Mouse (Mus musculus) forebrain, postnatal 0 days (tissue): ENCODE results near the gene Dmbt1. TPM values are rescaled to one million over a fixed set of nuclear protein-coding genes. Genes with fewer than 3 reads are reported as not detected.
A peak's percentile ranks its signal among the peaks of the same experiment; 100 is the strongest.
"Not testable (repeated sequence)": the region's sequence is repeated elsewhere in the genome, so short reads cannot be mapped to it uniquely, and the experiment has no call there.

Source experiments
- ATAC-seq: fragments of 200-750 bp; cut with Nextera tagmentation; 2 replicates; pipeline ENCODE4 v1.8.0; 2017; ENCODE audit warnings: mild to moderate bottlenecking, moderate library complexity
- DNase-seq: peaks from one replicate; pipeline ENCODE4 v3.0.0-alpha.2; 2015
- H3K27ac ChIP-seq: fragments of 300-500 bp; sonication (generic); 2 replicates; pipeline ENCODE4 v1.5.1; 2014; ENCODE audit warnings: low read depth, mild to moderate bottlenecking, antibody characterized with exemption, low read length, moderate library complexity, mixed read lengths
- H3K27me3 ChIP-seq: fragments of 300-500 bp; sonication (generic); 2 replicates; pipeline ENCODE4 v1.6.1; 2014; ENCODE audit warnings: mild to moderate bottlenecking, low read length, mixed read lengths; ENCODE audit not compliant: insufficient read depth
- H3K36me3 ChIP-seq: fragments of 300-500 bp; sonication (generic); 2 replicates; pipeline ENCODE4 v1.6.1; 2014; ENCODE audit warnings: mild to moderate bottlenecking, moderate library complexity; ENCODE audit not compliant: insufficient read depth
- H3K4me1 ChIP-seq: fragments of 300-500 bp; sonication (generic); 2 replicates; pipeline ENCODE4 v1.6.1; 2014; ENCODE audit warnings: antibody characterized with exemption; ENCODE audit not compliant: insufficient read depth
- H3K4me2 ChIP-seq: fragments of 300-500 bp; sonication (generic); 2 replicates; pipeline ENCODE4 v1.6.1; 2014; ENCODE audit warnings: low read depth, mild to moderate bottlenecking, moderate library complexity
- H3K4me3 ChIP-seq: fragments of 300-500 bp; sonication (generic); 2 replicates; pipeline ENCODE4 v1.5.1; 2014; ENCODE audit warnings: low read depth, low read length, mixed read lengths
- H3K9ac ChIP-seq: fragments of 300-500 bp; sonication (generic); 2 replicates; pipeline ENCODE4 v1.6.1; 2014; ENCODE audit warnings: mild to moderate bottlenecking
- H3K9me3 ChIP-seq: fragments of 300-500 bp; sonication (generic); 2 replicates; pipeline ENCODE4 v1.6.1; 2016; ENCODE audit warnings: low read length
- CTCF ChIP-seq: sonication (generic); IDR thresholded peaks from 2 replicates; pipeline ENCODE4 v1.5.1; 2016; ENCODE audit warnings: antibody characterized with exemption, control low read depth, low read depth
- WGBS: fragments of 180-500 bp; shearing (Covaris S2); extraction: QIAGEN DNeasy Blood & Tissue Kit; methylation state at CpG from one replicate; pipeline ENCODE4 v1.1.7; 2014; 5-methylcytosine and 5-hydroxymethylcytosine counted together
- polyA plus RNA-seq: library from polyadenylated mRNA; unstranded; fragments of >200 nt; fragmentation: Nextera tagmentation; extraction: Ambion mirVana; gene quantifications from 2 replicates; pipeline ENCODE4 v1.2.1, GENCODE M21; 2015
- total RNA-seq: library from RNA; depleted of rRNA; stranded (reverse); fragments of >200 nt; gene quantifications from 2 replicates; pipeline ENCODE4 v1.2.3, GENCODE M21; 2014

Dmbt1 gene
- total and polyA plus RNA-seq, 2 experiments from 2014 or later = not detected

DNA sequence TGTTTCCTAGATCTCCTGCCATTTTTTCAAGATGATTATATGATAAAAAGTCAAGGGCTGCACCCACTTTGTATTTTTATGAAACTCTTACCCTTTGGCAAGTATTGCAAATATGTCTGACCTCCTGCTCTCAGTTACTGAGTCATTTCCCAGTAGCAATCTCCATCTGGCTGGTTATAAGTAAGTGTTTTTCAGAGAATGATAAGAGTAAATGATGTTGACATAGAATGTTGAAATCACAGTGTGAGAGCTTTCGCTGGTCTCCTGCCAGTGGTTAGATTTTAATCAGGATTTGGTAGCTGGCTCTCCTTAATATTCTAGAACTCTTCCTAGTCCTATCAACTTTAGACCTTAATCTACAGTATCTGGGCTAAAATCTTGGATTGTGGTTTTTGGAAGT, 20.0 kb upstream of the Dmbt1 start:
- TF ChIP-seq CTCF = no peak
- ATAC-seq (no peak), DNase-seq (no peak)
- no peaks in the 10 kb centered on the region for H3K4me1 ChIP-seq
- H3K4me3 ChIP-seq = no peak overlapping the region
- 90% methylated on average over 1 of the region's 1 CpGs for WGBS
- no peaks in the 10 kb centered on the region for H3K36me3 ChIP-seq
- no peak overlapping the region for H3K27ac ChIP-seq
- peaks cover 1% of the 10 kb centered on the region; the same call in 1 of the 2 replicates for H3K9me3 ChIP-seq
- no peaks in the 10 kb centered on the region for H3K27me3 ChIP-seq
- no peak overlapping the region for H3K4me2 ChIP-seq
- no peak overlapping the region for H3K9ac ChIP-seq

GRCm38 (mm10) chr7:131019181-131019580, 12.7 kb upstream of the Dmbt1 start:
- Histone ChIP-seq H3K4me2 (no peak overlapping the region), H3K36me3 (no peaks in the 10 kb centered on the region), H3K27me3 (no peaks in the 10 kb centered on the region), H3K9ac (no peak overlapping the region), H3K27ac (no peak overlapping the region), H3K4me3 (no peak overlapping the region), H3K9me3 (peaks cover 5% of the 10 kb centered on the region; the same call in 1 of the 2 replicates), H3K4me1 (no peaks in the 10 kb centered on the region)
- ATAC-seq (no peak), DNase-seq (no peak)
- no peak for TF ChIP-seq CTCF
- 85% methylated on average over 2 of the region's 2 CpGs for WGBS

GRCm38 (mm10) chr7:131024807-131025206, 7.0 kb upstream of the Dmbt1 start:
- Histone ChIP-seq H3K4me2 (no peak overlapping the region), H3K4me1 (no peaks in the 10 kb centered on the region), H3K27ac (no peak overlapping the region), H3K9me3 (no peaks in the 10 kb centered on the region), H3K27me3 (no peaks in the 10 kb centered on the region), H3K9ac (no peak overlapping the region), H3K4me3 (no peak overlapping the region), H3K36me3 (no peaks in the 10 kb centered on the region)
- no peak for TF ChIP-seq CTCF
- WGBS = 81% methylated on average over 1 of the region's 1 CpGs
- ATAC-seq = no peak
- no peak for DNase-seq

GRCm38 (mm10) chr7:131027557-131027956, 4.3 kb upstream of the Dmbt1 start:
- Histone ChIP-seq H3K27ac (no peak overlapping the region), H3K4me3 (no peak overlapping the region), H3K4me1 (no peaks in the 10 kb centered on the region), H3K9ac (no peak overlapping the region), H3K27me3 (no peaks in the 10 kb centered on the region), H3K36me3 (no peaks in the 10 kb centered on the region), H3K4me2 (no peak overlapping the region), H3K9me3 (no peaks in the 10 kb centered on the region)
- TF ChIP-seq CTCF = no peak
- DNase-seq = no peak
- ATAC-seq = no peak
- WGBS = 91% methylated on average over 1 of the region's 1 CpGs

DNA sequence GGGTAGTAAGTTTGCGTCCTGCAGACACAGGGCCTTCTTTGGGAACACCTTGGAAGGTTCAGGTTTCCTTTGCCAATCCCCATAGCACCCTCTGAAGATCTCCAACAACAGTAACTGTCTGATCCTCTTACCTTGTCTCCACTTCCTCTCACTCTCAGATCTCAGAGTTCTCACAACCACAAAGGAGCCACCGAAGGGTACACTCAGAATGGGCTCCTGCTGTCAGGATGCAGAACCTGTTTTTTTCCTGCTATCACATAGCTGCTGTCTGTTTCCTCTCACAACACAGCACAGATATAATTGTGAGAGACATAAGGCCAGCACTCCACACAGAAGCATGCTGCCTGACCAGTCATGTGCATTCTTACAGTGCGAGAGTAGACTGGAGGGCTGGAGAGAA, 4.5 kb downstream of the Dmbt1 start:
- TF ChIP-seq CTCF = no peak
- 86% methylated on average over 3 of the region's 3 CpGs for WGBS

DNA sequence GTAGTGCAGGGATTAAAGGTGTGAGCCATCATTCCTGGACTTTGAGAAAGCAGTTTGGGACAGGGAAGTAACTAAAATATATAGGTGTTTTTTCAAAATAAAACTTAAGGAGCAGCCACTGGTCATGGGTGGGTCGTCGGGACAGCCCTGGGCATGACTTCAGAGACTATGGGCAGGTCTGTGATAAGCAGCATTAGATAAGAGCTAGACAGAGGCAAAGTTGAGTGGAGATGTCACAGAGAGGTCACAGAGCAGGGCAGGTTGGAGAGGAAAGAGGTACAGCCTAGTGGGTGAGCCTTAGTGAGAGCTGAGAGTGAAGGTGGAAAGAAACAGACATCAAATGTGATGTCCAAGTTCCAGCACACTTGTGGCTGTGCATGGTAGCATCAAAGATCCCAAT, 5.2 kb downstream of the Dmbt1 start:
- no peak overlapping the region for H3K9ac ChIP-seq
- H3K4me2 ChIP-seq = no peak overlapping the region
- H3K4me3 ChIP-seq = no peak overlapping the region
- no peaks in the 10 kb centered on the region for H3K36me3 ChIP-seq
- WGBS = 93% methylated on average over 2 of the region's 2 CpGs
- ATAC-seq (no peak), DNase-seq (no peak)
- H3K9me3 ChIP-seq = no peaks in the 10 kb centered on the region
- H3K27me3 ChIP-seq = no peaks in the 10 kb centered on the region
- TF ChIP-seq CTCF = no peak
- no peaks in the 10 kb centered on the region for H3K4me1 ChIP-seq
- no peak overlapping the region for H3K27ac ChIP-seq

More for the DNA sequence above, 4.5 kb downstream of the Dmbt1 start:
- no peaks in the 10 kb centered on the region for H3K36me3 ChIP-seq
- DNase-seq (no peak), ATAC-seq (no peak)
- no peak overlapping the region for H3K27ac ChIP-seq
- H3K4me2 ChIP-seq = no peak overlapping the region
- H3K9ac ChIP-seq = no peak overlapping the region
- no peaks in the 10 kb centered on the region for H3K27me3 ChIP-seq
- H3K4me1 ChIP-seq = no peaks in the 10 kb centered on the region
- H3K9me3 ChIP-seq = no peaks in the 10 kb centered on the region
- H3K4me3 ChIP-seq = no peak overlapping the region

DNA sequence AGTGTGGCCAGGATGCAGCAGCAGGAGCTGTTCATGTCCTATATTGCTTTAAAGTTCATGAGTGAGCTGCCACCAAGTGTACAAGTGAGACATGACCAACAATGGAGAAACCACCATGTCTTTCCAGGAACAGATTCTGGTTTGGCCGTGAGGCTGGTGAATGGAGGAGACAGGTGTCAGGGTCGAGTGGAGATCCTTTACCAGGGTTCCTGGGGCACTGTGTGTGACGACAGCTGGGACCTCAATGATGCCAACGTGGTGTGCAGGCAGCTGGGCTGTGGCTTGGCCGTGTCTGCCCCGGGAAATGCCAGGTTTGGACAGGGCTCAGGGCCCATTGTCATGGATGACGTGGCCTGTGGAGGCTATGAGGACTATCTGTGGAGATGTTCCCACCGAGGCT, 8.9 kb downstream of the Dmbt1 start:
- H3K4me2 ChIP-seq, H3K9ac ChIP-seq, H3K4me3 ChIP-seq, ATAC-seq, DNase-seq, H3K4me1 ChIP-seq, H3K27ac ChIP-seq, H3K9me3 ChIP-seq, H3K36me3 ChIP-seq, H3K27me3 ChIP-seq: not testable (repeated sequence)
- WGBS = 84% methylated on average over 8 of the region's 8 CpGs

GRCm38 (mm10) chr7:131042657-131043056, 10.8 kb downstream of the Dmbt1 start:
- peak; percentile 33 for TF ChIP-seq CTCF
- ATAC-seq (no peak), DNase-seq (no peak)
- 51% methylated on average over 1 of the region's 1 CpGs for WGBS
- Histone ChIP-seq H3K27ac (no peak overlapping the region), H3K4me1 (no peaks in the 10 kb centered on the region), H3K4me3 (no peak overlapping the region), H3K27me3 (no peaks in the 10 kb centered on the region), H3K9me3 (no peaks in the 10 kb centered on the region), H3K36me3 (no peaks in the 10 kb centered on the region), H3K4me2 (no peak overlapping the region), H3K9ac (no peak overlapping the region)
